Mouse (Mus musculus) B cell, adult 2 months (primary cell): ENCODE measurements around the gene Foxj2.

ENCODE experiments used
- DNase-seq, 2 experiments: peaks; one replicate each; pipeline ENCODE4 v3.0.0; 2022

Gene Foxj2

GRCm38 (mm10) chr6:122813640-122814039 is 6.1 kb upstream of the Foxj2 start:
- DNase-seq: no peak

GRCm38 (mm10) chr6:122820071-122820798 is 521 bp downstream of the Foxj2 start:
- no peak for DNase-seq

GRCm38 (mm10) chr6:122820799-122821650 is 1.3 kb downstream of the Foxj2 start:
- DNase-seq: peak; percentile 79 to 85

GRCm38 (mm10) chr6:122821822-122822221 is 2.1 kb downstream of the Foxj2 start:
- DNase-seq: peak; percentile 44 to 49

- no peak for DNase-seq
Measured at GRCm38 (mm10) chr6:122824086-122824485, 4.4 kb downstream of the Foxj2 start.

GRCm38 (mm10) chr6:122825166-122825565 is 5.5 kb downstream of the Foxj2 start:
- DNase-seq: no peak

- DNase-seq: peak; percentile 61 to 66
Measured at GRCm38 (mm10) chr6:122825923-122826742, 6.4 kb downstream of the Foxj2 start.

- DNase-seq: peak; percentile 60 to 64
Measured at GRCm38 (mm10) chr6:122828086-122828485, 8.4 kb downstream of the Foxj2 start.

- DNase-seq: no peak
Measured at GRCm38 (mm10) chr6:122832880-122833279, 13.2 kb downstream of the Foxj2 start.

GRCm38 (mm10) chr6:122834365-122834764 is 14.7 kb downstream of the Foxj2 start:
- DNase-seq: peak; percentile 79 to 83

GRCm38 (mm10) chr6:122836974-122837373 is 17.3 kb downstream of the Foxj2 start:
- no peak for DNase-seq

GRCm38 (mm10) chr6:122837539-122837938 is 17.8 kb downstream of the Foxj2 start:
- DNase-seq: no peak

- no peak for DNase-seq
Measured at GRCm38 (mm10) chr6:122843759-122844158, 24.0 kb downstream of the Foxj2 start.

- DNase-seq: no peak
Measured at GRCm38 (mm10) chr6:122852696-122853095, 33.0 kb downstream of the Foxj2 start.

GRCm38 (mm10) chr6:122854552-122854951 is 34.8 kb downstream of the Foxj2 start:
- DNase-seq: no peak

GRCm38 (mm10) chr6:122855955-122856354 is 36.2 kb downstream of the Foxj2 start, which contains the start of gene C3ar1:
TSS of gene C3ar1 (minus strand) at chr6:122856161.
- DNase-seq: no peak

- DNase-seq: no peak
Measured at GRCm38 (mm10) chr6:122862434-122862833, 42.7 kb downstream of the Foxj2 start.

GRCm38 (mm10) chr6:122862871-122863270 is 43.2 kb downstream of the Foxj2 start:
- DNase-seq: no peak

GRCm38 (mm10) chr6:122867914-122868313 is 48.2 kb downstream of the Foxj2 start:
- peak; percentile 34 to 44 for DNase-seq

GRCm38 (mm10) chr6:122869846-122870245 is 50.1 kb downstream of the Foxj2 start:
- DNase-seq: no peak

GRCm38 (mm10) chr6:122872800-122873199 is 53.1 kb downstream of the Foxj2 start:
- DNase-seq: peak; percentile 68 to 79

GRCm38 (mm10) chr6:122873871-122874719 is 54.4 kb downstream of the Foxj2 start, which contains the start of gene Necap1:
TSS of gene Necap1 (plus strand) at chr6:122874474.
- DNase-seq: peak; percentile 98
